Mouse (Mus musculus) telencephalon, adult 2 months (tissue): ENCODE measurements at regions not wholly inside any gene's neighbourhood (a gene's known extent, or its start where the extent isn't known, plus 50 kb on each side); places are given as distances from the start of the nearest gene placed in this dataset.

Source experiments
- DNase-seq: peaks from one replicate; pipeline ENCODE4 v3.0.0-alpha.2; 2011; ENCODE audit warnings: low read depth, low spot score

DNA sequence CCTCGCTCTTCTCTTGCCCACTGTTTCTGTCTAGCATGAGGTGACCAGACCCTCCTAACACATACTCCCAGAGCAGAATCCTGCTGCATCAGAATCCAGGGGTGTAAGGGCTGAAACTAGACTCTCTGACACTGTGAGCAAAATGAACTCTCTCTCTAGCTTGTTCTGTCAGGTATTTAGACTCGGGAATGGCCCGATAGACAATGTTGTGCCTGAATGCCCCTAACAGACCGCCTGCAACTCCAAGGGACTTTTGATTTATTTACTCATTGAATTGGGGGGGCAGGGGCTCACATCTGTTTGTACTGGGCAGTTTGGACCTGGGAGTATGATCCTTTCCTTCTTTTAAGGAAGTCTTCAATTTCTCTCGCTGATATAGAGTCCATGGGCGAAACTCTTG is 469.3 kb upstream of the Trpc7 start:
- DNase-seq: no peak

DNA sequence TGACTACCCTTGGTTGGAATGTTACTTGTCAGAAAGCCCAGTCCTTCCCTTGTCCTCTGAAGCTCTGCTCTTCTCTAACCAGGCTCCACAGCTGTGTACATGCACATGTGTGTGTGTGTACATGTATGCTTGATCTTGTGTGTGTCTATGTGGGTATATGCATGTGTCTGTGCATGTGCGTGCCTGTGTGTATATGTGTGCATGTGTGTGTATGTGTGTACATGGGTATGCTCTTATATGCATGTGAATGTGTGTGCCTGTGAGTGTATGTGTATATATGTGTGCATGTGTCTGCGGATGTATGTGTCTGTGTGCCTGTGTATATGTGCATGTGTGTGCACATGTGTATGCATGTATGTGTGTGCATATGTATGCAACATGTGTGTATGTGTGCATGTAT is 468.6 kb upstream of the Trpc7 start:
- DNase-seq: no peak

DNA sequence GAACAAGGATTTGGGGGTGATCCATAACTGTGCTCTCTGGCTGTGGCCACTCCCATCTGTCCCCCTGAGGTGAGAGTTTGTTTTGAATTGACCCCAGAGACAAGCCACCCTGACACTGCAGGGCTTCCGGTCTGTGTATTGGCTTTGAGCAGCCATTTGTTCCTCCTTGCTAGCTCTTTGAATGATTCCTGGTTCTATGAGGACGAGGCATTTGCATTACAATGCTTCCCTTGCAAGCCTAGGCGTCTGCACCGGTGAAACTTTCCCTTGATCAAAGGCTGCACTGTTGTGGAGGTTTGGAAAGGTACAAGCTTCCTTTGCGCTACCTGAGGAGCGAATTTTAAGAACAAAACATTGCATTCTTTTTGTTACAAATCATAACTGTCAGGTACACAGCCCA is 466.8 kb upstream of the Trpc7 start:
- no peak for DNase-seq

DNA sequence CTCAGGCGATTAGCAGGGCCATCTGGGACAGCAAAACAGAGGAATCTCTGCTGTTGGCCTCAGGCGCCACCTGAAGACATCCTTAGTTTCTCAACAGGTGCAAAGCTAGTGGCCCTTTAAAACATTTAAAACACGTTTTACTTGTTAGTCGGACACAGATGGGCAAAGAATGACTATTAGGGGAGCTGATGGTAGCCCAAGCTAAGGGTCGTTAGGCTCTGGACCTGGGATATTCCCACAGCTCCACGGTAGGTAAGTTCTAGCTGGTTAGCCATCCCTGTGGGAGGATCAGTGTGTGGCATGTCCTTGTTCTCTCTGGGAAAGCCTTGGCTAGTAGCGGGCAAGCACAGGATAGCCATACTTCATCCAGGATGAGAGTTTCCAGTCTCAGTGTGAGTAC is 465.5 kb upstream of the Trpc7 start:
- no peak for DNase-seq

DNA sequence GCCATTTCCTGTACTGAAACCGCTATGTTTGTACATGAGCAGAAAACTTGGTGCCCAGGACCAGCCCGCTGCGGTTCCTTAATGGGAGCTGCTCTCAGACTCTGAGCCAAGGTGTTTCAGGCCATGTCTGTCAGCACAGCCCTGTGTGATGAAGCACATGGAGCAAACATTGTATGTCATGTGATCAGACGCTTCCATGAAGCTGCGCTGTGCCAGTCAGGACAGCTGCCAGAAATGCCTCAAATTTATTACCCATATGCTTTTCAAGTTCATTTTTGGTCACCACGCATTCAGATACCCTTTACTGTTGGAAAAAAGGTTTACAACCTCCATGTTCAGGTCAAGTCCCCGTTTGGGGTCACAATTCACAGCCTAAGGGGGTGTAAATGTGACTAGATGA is 458.8 kb upstream of the Trpc7 start:
- DNase-seq: no peak

DNA sequence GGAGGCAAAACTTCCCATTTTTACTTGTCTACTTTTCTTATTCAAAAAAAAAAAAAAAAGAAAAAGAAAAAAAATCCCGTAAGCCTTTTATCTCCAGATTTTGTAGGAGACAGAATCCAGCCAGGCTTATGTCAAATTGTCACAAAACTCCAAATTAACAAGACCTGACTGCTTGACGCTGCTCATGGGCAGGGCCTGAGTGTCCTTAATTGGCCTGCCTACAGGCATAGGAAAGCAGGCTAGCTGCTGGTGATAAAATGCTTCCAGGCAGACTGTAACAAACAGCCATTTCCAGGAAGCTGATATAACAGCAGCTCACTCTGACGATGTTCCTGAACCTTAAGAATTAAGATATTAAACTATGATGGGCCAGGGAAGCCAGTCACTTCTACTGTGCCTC is 458.2 kb upstream of the Trpc7 start:
- no peak for DNase-seq

DNA sequence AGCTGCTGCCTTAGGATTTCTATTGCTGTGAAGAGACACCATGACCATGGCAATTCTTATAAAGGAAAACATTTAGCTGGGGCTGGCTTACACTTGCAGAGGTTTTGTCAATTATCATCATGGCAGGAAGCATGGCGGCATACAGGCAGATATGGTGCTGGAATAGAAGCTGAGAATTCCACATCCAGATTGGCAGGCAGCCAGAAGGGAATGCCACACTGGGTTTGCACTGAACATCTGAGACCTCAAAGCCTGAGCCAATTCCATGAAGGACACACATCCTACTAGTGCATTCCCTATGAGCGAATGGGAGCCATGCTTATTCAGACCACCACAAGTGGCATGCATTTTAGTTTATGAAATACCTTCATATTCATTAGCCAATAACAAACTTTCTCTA is 455.0 kb upstream of the Trpc7 start:
- DNase-seq: no peak

DNA sequence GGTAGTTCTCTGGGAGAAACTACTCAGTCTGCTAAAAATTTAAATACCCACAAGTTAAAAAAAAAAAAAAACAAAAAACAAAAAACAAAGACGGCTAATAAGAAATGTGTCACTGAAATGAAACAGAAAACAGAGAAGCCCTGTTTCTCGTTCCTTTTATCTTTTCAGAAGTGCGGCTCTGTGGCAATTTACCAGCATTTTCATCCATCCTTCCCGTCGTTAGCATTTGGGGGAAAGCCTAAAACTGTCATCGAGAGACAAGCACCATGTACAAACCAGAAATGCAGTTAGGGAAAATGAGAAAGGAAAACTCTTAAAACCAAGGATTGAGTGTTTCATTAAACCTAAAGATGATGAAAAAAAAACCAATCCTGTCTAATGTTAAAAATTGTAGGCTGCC is 442.9 kb upstream of the Trpc7 start:
- DNase-seq: no peak

DNA sequence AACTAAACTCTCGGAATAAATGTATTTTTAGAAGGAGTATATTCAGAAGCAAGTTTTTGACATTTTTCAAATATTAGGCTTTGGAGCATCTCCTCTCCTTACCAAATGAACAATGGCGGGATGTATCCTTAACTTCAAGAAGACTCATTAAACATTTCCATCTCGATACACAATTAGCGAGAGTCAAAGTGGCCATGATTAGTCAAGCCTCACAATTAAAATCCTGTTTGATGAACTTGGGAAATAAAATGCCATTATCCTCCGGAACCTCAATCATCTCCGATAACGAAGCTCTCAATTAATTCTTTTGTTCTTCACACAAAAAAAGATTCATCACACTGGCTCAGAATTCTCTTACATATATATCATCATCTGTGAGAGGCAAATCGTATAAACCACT is 440.8 kb upstream of the Trpc7 start:
- DNase-seq: no peak

DNA sequence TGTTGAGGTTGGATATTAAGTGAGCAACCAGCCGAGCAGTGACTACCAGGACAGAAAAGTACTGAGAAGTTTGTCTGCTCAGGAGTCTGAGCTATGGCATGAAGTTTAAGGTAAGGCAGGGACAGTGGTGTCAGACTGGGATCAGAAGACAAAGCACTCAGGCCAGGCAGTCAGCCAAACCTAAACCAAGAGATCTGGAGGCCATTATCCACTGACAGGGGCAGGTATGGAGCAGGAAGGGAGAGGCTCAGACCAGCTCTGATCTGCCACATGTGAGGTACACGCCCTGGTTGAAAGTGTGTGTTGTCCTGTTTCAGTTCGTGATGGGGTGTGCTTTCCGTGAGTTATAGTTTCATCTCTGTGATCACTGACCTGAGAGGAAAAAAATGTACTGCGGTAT is 437.2 kb upstream of the Trpc7 start:
- DNase-seq: no peak

DNA sequence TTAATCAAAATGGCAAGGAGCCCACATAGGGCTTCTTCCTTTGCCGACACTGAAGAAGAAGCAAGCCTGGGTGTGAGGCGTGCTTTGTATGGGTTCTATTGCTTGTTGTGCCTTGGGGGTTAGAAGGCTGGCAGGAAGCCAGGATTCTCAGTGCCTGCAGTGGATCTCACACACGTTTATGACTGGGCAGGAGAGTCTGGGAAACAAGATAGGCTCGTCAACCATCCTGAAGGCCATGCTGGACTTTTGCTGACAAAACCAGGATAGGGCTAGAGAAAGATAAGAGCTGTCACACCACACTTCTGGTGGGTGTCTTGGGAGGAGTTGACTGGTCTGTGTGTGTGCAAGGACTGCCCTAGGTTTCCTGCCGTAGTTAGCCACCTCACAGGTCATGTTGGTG is 436.1 kb upstream of the Trpc7 start:
- no peak for DNase-seq

DNA sequence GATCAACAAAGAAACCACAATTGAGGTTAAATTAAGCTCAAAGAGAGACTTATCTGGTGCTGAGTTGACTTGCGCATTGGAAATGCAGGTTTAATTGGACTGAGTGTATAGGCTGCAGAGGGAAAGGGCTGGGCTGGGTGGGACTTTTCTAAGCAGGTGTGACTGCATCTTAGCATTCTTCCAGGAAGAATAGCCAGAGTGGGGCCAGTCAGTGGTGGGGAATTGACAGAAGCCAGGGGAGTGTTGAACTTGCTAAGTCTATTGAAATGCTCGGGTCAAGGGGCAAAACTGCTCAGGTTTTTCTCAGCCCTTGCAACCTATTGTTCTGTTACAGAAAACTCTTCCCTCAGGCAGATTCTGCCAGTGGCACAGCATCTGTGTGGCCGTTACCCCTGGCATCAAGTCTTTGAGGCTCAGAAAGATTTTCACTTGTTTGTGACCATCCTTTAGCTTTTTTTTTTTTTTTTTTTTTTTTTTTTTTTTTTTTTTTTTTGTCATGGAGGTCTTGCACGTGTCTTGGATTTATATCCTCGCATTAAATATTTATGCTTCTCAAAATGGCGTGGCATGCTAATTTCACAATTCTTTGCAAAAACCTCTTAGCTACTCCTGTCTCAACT is 429.6 kb upstream of the Trpc7 start:
- DNase-seq: no peak

DNA sequence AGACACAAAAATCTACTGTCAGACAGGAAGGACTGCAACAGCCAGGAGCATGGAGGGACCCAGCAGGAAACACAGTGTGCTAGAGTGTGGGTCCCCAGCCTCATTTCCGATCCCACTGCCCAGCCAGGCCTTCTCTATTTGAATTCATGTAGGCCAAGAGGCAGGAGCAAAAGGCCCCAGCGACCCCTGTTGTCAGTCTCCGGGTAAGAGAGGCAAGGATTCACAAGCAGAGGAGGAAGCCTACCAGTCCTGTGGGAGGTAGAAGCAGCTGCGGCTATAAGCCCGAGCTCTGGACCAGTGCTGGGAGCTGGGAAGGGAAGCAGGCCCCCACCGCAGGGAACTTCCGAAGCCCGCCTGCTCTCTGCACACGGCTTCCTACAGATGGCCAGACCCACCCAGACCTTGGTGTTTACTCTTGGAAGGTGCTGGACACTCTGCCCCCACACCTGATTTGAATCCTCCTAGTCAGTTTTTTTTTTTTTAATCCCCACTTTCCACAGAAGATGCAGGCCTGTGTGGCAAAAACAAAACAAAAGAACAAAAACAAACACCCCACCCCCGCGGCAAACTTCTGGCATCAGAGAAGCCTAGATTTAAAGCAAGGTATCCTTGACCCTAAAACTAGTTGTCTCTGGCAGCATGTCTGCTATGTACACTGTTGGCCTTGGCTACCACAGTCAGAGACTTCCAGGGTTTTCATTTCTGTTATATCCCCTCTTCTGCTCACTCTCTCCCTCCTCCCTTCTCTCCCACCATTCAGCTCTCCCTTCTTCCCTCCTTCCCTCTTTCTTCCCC is 420.6 kb upstream of the Trpc7 start:
- no peak for DNase-seq

DNA sequence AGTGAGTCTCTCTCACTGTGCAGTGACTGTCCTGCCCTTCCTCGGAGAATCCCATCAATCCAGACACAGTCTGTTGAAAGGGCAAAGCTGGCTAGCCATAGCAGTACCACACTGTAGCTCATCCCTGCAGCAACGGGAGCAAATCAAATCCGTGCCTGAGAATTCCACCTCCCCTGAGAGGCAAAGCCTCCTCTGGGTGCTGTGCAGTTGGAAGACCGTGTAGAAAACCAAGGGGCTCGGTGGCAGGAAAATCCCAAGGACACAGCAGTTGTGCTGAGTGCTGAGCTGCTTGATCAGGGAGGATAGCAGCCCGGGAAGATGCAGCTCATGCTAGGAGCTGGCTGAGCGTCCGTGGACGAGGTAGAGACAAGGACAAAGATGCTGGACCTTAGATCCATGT is 418.7 kb upstream of the Trpc7 start:
- no peak for DNase-seq

DNA sequence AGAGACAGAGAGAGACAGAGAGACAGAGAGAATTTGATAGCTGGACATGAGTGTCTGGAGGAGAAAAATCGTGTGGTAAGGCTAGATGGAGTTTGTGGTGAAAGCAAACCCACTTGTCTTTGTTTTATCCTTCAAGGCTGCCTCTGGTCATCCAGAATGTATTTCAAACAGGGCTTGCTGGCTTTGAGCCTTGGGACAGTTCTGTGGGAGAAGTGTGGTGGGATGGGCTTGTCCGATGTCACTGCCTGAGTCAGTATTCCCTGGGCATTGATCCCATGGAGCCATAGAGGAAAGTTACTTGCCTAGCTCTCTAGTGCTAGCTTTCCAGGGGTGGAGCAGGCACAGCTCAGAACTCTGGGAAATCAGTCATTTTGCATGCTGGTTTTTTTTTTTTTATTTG is 417.9 kb upstream of the Trpc7 start:
- no peak for DNase-seq

DNA sequence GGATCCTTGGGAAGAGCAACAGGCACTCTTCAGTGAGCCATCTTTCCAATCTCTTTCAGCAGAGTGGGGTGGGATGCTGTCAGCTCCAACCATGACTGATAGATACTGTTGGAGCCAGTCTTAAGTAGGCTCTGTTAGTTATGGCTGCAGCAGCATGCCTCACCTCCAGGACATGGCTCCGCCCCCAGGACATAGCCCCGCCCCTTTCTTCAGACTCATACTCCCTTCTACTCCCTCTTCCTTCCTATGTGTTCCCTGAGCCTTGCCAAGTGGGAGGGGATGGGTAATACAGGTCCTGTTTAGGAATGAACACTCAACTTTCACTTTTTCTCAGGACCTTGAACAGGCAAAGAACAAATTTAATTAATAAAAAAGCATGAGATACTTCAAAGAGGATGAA is 415.4 kb upstream of the Trpc7 start:
- no peak for DNase-seq

DNA sequence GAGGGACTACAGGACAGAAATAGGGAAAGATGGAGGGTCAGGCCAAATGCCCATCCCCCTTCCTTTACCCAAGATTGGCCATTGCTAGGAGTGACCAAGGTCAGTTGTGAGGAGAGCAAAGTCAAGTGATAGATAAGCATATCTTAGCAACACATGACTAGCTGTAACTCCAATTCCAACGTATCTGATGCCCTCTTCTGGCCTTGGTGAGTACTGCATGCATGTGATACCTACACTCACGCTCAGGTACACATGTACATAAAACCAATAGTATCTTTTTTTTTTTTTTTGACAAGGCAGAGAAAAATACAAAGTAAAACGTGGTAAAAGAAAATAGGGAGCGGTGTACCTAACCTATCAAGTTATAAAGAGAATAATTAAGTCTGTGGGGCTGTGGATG is 413.8 kb upstream of the Trpc7 start:
- no peak for DNase-seq

DNA sequence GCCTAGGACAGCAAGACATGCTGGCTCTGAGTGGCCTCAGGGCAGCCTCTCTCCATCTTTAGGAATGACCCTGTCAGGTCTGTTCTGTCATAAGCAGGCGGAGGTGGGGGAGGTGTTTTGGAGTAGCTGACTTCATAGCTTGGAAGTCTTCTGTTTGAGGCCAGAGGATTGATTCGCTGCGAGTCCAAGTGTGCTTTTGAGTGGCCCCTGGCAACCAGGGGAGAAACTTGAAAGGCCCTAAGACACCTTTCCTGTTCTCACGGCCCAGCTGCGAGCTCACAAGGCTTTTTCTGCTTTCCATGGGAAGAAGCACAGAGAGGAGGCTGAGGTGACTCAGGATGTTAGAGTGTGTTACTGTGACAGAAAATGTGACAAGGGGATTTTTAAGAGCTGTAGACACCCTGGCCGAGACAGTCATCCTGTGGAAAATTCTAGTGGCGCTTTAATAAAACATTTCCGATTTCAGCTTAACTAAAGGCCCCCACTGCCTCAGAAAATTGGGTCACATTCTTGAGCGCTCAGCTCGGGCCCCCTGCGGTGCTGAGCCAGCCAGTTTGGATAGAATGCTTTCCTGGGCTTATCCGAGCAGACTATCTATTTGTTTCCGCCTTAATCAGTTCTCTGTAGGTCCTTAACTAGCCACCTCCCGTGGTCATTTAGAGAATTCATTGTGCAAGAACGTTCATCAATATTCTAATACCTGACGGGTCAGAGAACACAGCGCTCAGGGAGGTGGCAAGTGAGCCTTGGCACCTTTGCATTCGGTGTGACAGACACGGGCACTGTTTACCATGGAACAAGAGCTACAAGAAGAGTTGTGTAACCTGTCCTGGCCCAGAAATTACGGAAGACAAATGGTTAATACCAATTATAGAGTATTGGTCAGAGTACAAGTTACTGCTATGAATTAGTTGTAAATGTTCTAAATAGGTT is 412.4 kb upstream of the Trpc7 start:
- DNase-seq: no peak

DNA sequence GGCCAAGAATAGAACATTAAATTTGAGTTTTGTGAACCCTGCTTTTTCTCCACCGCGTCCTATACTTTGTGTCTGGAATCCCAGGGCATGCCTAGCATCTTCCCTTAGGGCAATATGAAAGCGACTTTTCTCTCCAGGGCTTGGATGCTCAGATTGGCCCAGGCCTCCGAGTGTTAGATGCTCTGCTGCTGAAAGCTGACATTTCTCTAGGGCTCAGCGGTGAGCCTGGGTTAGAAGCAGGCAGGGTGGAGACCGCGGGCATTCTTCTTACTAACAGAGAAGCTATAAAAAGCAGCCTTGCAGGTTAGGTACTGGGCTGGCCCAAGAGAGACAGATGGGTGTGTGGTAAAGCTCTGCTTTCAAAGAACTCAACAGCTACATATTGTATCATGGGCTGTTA is 409.8 kb upstream of the Trpc7 start:
- DNase-seq: no peak

DNA sequence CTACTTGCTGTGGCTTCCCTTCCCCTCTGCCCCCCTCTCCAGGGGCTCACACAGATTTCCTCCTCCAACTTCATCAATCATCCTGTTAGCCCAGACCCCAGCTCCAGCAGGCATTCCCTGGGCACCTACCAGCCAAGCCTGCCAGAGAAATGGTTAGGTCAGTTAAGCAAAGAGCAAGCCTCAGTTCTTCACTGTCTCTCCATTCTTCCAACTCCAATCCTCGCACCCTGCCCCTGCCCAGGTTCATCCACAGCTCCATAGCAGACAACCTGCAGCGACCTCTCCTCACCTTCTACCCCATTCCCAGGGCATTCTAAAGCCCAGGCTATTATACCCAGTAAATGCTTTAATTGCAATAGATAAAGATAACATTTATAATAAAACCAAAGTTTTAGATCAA is 408.0 kb upstream of the Trpc7 start:
- DNase-seq: no peak

DNA sequence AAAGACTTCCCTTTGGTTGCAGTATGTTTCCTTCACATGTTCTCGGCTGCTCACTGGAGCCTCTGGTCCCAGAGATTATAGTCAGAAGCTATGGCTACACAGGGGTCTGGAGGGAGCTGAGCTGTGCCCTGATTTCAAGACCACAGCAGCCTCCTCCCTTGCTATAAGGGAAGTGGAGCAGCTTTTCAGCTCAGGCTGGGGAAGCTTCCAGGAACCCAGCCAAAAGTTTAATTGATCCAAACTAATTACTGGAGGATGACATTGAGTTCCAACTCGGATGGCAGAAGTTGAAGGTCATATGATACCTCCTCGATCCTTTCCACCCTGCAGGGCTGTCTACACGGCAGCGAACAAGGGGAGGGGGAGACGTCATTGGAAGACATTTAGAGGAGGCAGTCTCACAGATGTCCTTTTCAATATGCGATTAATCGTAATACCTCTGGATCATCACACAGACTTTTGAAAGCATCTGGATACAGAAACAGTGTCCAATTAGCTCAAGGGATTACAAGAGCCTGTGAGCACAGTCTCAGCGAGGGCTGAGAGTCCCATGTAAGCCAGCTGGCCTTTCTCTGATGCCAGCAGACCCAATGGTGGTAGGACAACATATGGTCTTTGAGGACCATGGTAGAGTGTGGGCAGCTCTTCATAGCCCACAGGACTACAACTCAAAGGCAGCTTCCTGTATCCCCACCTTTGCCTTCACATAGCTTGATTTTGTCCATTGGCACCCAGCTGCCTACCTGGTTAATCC is 396.1 kb upstream of the Trpc7 start:
- DNase-seq: no peak

DNA sequence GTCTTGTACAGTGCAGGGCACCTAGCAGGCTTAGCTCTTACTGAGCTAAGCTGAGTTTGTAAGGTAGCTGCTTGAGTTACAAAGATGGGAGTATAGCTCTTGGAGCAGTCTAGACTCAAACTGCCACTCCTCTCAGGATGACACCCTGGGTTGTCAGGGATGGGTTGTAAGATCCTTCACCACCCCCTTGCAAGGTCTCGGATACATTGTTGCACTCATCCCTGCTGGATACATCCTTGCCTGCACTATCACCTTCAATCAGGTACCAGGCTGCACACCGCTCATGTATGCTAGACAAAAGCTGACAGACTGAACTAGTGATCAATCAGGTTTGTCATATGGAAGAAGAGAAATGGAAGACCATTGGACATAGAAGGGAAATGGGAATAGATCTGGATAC is 390.4 kb upstream of the Trpc7 start:
- DNase-seq: no peak
